Mouse (Mus musculus): ENCODE measurements at regions not wholly inside any gene's neighbourhood (a gene's known extent, or its start where the extent isn't known, plus 50 kb on each side); places are given as distances from the start of the nearest gene placed in this dataset.

GRCm38 (mm10) chr19:52534758-52535157 lies 270.7 kb downstream of the Ins1 start:
- DNase-seq: peak; percentile 2

GRCm38 (mm10) chr19:52525509-52525908 lies 261.4 kb downstream of the Ins1 start:
- DNase-seq: no peak

- DNase-seq: no peak
Measured at GRCm38 (mm10) chr19:52503331-52503730, 239.2 kb downstream of the Ins1 start.

Data from adrenal gland, postnatal 10 days (tissue).